Mouse (Mus musculus) testis, adult 2 months (tissue): ENCODE measurements around the gene Cenpx.

Source experiments
- CTCF ChIP-seq: fragments of 200-500 bp; IDR thresholded peaks from 2 replicates; pipeline ENCODE4 v1.5.1; 2012; ENCODE audit warnings: low read depth, mild to moderate bottlenecking, inconsistent platforms, low read length, moderate library complexity; ENCODE audit not compliant: control insufficient read depth, insufficient read depth, insufficient replicate concordance
- POLR2A ChIP-seq: fragments of 200-500 bp; IDR thresholded peaks from 2 replicates; pipeline ENCODE4 v1.6.1; 2012; ENCODE audit warnings: low read depth, mild to moderate bottlenecking, inconsistent platforms, low read length, moderate library complexity; ENCODE audit not compliant: control insufficient read depth

DNA sequence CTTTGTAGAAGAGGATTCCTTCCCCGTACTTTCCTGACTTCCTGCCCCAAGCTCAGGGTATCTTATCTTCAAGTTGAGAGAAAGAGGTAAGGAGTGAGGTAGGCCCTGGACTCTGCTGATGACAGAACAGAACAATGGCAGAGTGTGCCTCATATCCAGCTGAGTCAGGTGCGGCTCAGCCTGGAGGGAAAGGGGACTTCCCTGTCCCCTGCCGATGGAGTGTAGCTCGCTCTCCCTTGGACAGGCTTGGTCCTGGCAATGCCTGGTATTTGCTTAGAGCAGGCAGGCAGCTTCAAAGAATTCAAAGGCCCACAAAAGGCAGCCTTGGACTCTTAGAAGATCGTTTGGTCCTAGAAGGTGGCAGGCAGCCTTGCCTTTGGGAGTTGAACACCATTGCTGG lies 7.4 kb downstream of the Cenpx start:
- TF ChIP-seq CTCF (no peak), POLR2A (no peak)
